Mouse (Mus musculus): Measurements from ENCODE around the gene Zkscan2.

DNA sequence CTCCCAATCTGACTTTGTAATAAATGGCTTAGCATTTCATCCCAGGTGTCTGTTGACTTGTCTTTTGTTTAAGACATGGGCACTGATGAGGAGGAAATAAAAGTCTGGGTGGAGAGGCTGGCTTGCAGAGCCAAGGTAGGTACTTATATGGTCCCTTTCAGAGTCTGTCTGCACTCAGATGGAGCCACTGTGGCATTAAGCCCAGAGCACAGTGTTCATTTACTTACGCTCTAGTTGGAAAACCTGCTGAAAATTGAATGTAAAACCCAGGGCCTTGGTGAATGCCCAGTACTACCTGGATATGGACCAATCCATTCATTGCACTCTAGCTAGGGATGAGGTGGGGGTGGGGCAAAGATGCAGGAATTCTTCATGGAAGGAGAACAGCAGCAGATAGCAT, 32.3 kb downstream of the Zkscan2 start:
- TF ChIP-seq POLR2A (IDR thresholded peaks at IDR 0.05; ENCODE audit: borderline replicate concordance, extremely low read depth, low read depth, low read length) (no peak), CTCF (IDR thresholded peaks at IDR 0.05; ENCODE audit: insufficient read depth, low read length) (no peak)
